Mouse (Mus musculus) olfactory bulb, adult 2 months (tissue): ENCODE measurements around the gene Ranbp9. TPM values are rescaled to one million over a fixed set of nuclear protein-coding genes. Genes with fewer than 3 reads are reported as not detected.

Experiments used
- H3K27ac ChIP-seq: fragments of 200-500 bp; 2 replicates; pipeline ENCODE4 v1.5.1; 2012; ENCODE audit warnings: low read depth, low read length; ENCODE audit not compliant: insufficient read depth
- H3K4me1 ChIP-seq: fragments of 200-500 bp; 2 replicates; pipeline ENCODE4 v1.6.1; 2012; ENCODE audit warnings: low read length; ENCODE audit not compliant: control insufficient read depth, insufficient read depth
- H3K4me3 ChIP-seq: fragments of 200-500 bp; 2 replicates; pipeline ENCODE4 v1.5.1; 2012; ENCODE audit warnings: mild to moderate bottlenecking, low read depth, low read length, moderate library complexity; ENCODE audit not compliant: insufficient read depth
- CTCF ChIP-seq: fragments of 200-500 bp; IDR thresholded peaks from 2 replicates; pipeline ENCODE4 v1.5.1; 2012; ENCODE audit warnings: low read depth, mild to moderate bottlenecking, low read length, moderate library complexity; ENCODE audit not compliant: insufficient read depth
- POLR2A ChIP-seq: fragments of 200-500 bp; IDR thresholded peaks from 2 replicates; pipeline ENCODE4 v1.6.1; 2012; ENCODE audit warnings: mild to moderate bottlenecking, low read depth, low read length, moderate library complexity; ENCODE audit not compliant: insufficient read depth
- WGBS: fragments of 180-500 bp; shearing (Covaris S2); methylation state at CpG from one replicate; pipeline ENCODE4 v1.1.7; 2018; 5-methylcytosine and 5-hydroxymethylcytosine counted together
- polyA plus RNA-seq: library from polyadenylated mRNA; stranded (reverse); fragments of >200 nt; gene quantifications from 2 replicates; pipeline ENCODE4 v1.2.4, GENCODE M21; 2012; ENCODE audit warnings: low replicate concordance; ENCODE audit not compliant: missing spikeins, insufficient read depth, insufficient read length

Ranbp9 gene
- polyA plus RNA-seq, 1 experiment, result not detected

DNA sequence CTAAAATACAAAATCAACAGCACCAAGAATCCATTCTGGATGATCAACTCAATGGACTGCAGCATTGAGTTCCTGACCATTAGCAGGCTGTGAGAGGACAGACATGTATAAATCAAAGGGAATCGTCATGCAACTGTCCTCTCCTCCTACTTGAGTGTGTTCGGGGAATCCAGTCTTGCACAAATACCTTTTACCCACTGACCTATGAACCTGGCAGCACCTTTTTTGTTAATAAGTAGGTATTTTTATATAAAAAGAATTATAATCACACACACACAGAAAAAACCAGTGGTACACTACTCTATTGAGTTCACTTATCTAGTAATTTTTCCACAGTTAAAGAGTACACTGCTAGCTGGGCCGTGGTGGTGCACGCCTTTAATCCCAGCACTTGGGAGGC lies 37.4 kb downstream of the Ranbp9 start:
- no peak overlapping the region for H3K4me3 ChIP-seq
- WGBS, result 96% methylated on average over 4 of the region's 4 CpGs
- no peak for TF ChIP-seq CTCF
- TF ChIP-seq POLR2A, result no peak
- H3K27ac ChIP-seq, result no peak overlapping the region
- H3K4me1 ChIP-seq, result peaks cover 2% of the 10 kb centered on the region; the same call in 1 of the 2 replicates

DNA sequence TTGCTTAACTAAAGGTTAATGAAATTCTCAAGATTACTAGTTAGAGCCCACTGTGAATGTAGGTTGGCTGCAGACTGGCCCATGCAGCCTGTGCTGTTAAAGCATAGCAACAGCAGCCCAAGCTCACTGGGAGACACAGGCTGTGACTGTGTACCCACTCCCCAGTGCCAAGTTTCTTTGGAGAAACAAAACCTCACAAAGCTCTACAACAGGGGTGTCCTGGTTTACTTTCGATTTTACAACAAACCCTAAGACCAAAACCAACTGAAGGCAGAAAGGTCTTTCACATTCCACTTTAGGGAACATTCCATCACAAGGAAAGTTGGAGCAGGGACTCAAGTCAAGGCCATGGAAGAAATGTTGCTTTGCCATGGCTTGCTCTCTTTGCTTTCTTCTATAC lies 38.5 kb downstream of the Ranbp9 start:
- Histone ChIP-seq H3K4me1 (peaks cover 2% of the 10 kb centered on the region; the same call in 1 of the 2 replicates), H3K4me3 (no peak overlapping the region), H3K27ac (no peak overlapping the region)
- WGBS, result 31% methylated on average over 1 of the region's 1 CpGs
- no peak for TF ChIP-seq POLR2A
- TF ChIP-seq CTCF, result no peak

DNA sequence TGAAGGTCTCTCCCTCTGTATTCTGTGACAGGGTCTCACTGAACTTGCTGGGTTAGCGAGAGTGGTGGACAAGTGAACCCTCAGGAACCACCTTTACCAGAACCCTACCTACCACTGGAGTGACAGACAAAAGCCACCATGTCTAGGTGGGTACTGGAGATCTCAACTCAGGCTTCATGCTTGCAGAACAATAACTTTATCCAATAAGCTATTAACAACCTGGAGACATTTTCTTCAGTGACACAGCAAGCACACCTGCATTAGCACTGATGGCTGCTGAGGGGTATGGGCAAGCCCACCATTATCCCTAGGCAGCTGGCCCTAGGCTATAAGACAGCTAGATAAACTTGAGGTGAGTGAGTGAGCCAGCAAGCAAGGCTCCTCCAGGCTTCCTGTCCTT lies 40.7 kb downstream of the Ranbp9 start:
- no peak for TF ChIP-seq POLR2A
- TF ChIP-seq CTCF, result no peak
- H3K27ac ChIP-seq, result no peak overlapping the region
- no peaks in the 10 kb centered on the region for H3K4me1 ChIP-seq
- WGBS, result 91% methylated on average over 1 of the region's 1 CpGs
- H3K4me3 ChIP-seq, result no peak overlapping the region

DNA sequence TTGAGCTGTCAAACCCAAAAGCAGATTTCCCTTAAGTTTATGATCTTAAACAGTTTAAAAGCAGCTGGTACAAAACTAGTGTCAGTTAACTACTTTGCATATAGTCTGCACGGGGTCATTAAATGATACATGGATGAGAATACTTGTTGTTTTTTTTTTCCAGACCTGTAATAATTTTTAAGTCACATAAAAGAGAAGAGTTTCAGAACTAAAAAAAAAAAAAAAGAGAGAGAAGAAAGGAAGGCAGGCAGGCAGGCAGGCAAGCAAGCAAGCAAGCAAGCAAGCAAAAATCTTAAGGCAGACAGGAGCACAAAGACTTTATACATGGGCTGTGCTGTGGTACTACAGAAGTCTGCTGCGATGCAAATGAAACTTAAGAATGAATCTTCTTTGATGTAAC lies 47.7 kb downstream of the Ranbp9 start:
- TF ChIP-seq POLR2A (no peak), CTCF (no peak)
- WGBS, result 55% methylated on average over 2 of the region's 2 CpGs
- H3K27ac ChIP-seq, result no peak overlapping the region
- no peak overlapping the region for H3K4me3 ChIP-seq
- H3K4me1 ChIP-seq, result no peaks in the 10 kb centered on the region

DNA sequence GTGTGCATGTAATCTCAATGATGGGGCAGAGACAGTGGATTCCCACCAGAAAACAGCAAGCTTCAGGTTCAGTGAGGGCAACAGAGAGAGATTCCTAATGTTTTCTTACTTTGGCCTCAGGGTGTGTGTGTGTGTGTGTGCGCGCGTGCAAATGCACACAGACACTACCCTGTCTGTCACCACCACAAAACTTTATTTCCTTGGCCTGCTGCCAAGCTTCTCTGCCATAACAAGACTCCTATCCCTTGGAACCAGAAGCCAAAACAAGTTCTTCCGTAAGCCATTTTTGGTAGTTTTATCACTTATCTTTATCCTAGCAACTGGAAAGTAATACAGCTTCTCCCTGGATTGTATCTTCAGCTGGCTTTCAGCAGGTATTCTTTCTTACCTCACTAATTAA lies 52.6 kb downstream of the Ranbp9 start:
- Histone ChIP-seq H3K4me3 (no peak overlapping the region), H3K27ac (no peak overlapping the region), H3K4me1 (no peaks in the 10 kb centered on the region)
- TF ChIP-seq POLR2A (no peak), CTCF (no peak)
- WGBS, result 90% methylated on average over 4 of the region's 4 CpGs

- no peak overlapping the region for H3K27ac ChIP-seq
- H3K4me3 ChIP-seq, result no peak overlapping the region
- no peaks in the 10 kb centered on the region for H3K4me1 ChIP-seq
- 73% methylated on average over 1 of the region's 1 CpGs for WGBS
- TF ChIP-seq CTCF, result no peak
- TF ChIP-seq POLR2A, result no peak
These were observed 65.8 kb downstream of the Ranbp9 start for GRCm38 (mm10) chr13:43415249-43415648.

DNA sequence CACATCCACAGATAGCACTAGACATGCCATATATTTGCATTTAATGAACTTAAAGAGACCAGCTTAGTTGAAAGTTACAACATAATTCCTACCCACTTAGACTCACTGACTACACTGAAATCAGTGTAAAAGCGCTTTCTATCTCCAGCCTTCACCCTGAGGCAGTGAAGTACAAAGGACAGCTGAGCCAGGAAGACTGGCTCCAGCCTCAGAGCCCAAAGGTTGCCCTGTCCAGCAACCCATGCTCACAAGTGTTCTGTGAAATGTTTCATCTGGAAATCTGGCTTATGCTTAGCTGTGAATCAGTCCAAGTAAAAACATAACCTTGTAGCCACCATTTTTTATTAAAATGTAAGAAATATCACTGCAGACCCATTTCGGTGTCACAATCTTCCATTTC lies 67.5 kb downstream of the Ranbp9 start:
- H3K27ac ChIP-seq, result no peak overlapping the region
- WGBS, result 95% methylated on average over 2 of the region's 2 CpGs
- TF ChIP-seq CTCF, result no peak
- no peak for TF ChIP-seq POLR2A
- H3K4me3 ChIP-seq, result no peak overlapping the region
- no peaks in the 10 kb centered on the region for H3K4me1 ChIP-seq

DNA sequence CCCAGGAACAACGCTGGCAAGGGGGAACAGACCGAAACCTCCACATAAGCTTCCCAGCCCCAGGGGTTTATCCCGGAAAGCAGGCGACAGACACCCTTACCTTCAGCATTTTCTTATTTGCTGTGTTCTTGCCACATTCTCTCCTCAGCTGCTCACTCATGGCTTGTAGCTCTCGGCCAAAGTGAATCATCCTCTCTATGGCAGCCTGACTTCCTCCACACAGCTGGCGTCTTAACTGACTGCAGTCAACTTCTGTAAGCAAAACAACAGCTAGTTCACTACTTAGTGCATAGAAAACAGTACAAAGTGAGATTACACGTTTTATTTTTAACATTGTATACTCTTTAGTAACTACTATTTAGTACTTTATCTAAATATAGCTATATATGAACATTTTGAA lies 68.8 kb downstream of the Ranbp9 start:
- Histone ChIP-seq H3K4me1 (no peaks in the 10 kb centered on the region), H3K4me3 (no peak overlapping the region), H3K27ac (no peak overlapping the region)
- TF ChIP-seq POLR2A (no peak), CTCF (no peak)
- 75% methylated on average over 7 of the region's 7 CpGs for WGBS

DNA sequence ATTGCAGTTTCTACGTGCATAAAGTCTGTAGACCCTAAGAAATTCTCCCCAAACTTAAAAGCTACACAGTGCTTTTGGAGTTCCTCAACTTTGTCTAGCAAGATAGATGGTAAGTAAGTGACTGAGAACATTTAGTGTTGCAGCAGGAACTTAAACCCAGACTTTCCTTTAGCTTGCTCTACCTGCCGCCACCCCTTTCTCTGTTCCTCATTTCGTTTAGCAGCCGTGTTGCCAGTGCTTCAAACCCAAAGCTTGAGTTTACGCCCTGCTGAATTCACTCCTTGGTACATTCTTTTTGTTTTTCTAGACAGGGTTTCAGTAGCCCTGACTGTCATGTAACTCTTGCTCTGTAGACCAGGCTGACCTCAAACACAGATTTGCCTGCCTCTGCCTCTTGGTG lies 81.5 kb downstream of the Ranbp9 start:
- TF ChIP-seq POLR2A (no peak), CTCF (no peak)
- 76% methylated on average over 5 of the region's 5 CpGs for WGBS
- Histone ChIP-seq H3K27ac (no peak overlapping the region), H3K4me3 (no peak overlapping the region), H3K4me1 (no peaks in the 10 kb centered on the region)
